Mouse (Mus musculus) lung, postnatal 0 days (tissue): ENCODE measurements at regions not wholly inside any gene's neighbourhood (a gene's known extent, or its start where the extent isn't known, plus 50 kb on each side); places are given as distances from the start of the nearest gene placed in this dataset.

Source experiments
- CTCF ChIP-seq: IDR thresholded peaks from 2 replicates; pipeline ENCODE4 v1.5.1; 2016; ENCODE audit warnings: antibody characterized with exemption, mild to moderate bottlenecking
- EP300 ChIP-seq: IDR thresholded peaks from 2 replicates; pipeline ENCODE4 v1.6.1; 2016; ENCODE audit warnings: antibody characterized with exemption, mild to moderate bottlenecking, control low read depth

- TF ChIP-seq CTCF, result no peak
- no peak for TF ChIP-seq EP300
Measured at GRCm38 (mm10) chr12:35642473-35642872, 107.6 kb upstream of the Ahr start.
